Mouse (Mus musculus): ENCODE data around the gene Dnajc7.

- TF ChIP-seq GATA1 (IDR thresholded peaks at IDR 0.05; ENCODE audit: borderline replicate concordance, low read length) (no peak), FLI1 (IDR thresholded peaks at IDR 0.05; ENCODE audit: low read length) (no peak)
Measured at GRCm38 (mm10) chr11:100640159-100640906, 20.4 kb upstream of the Dnajc7 start.

All from megakaryocyte, embryonic 14.5 days (primary cell).